Mouse (Mus musculus) hindbrain, embryonic 10.5 days (tissue): ENCODE results near the gene Fam71e1. TPM values are rescaled to one million over a fixed set of nuclear protein-coding genes. Genes with fewer than 3 reads are reported as not detected.
A peak's percentile ranks its signal among the peaks of the same experiment; 100 is the strongest.

Experiments used
- DNase-seq: peaks from one replicate; pipeline ENCODE4 v3.0.0-alpha.2; 2017; ENCODE audit warnings: low spot score
- H3K27ac ChIP-seq: fragments of 300-500 bp; sonication (generic); 2 replicates; pipeline ENCODE4 v1.5.1; 2016; ENCODE audit warnings: mild to moderate bottlenecking, moderate library complexity
- H3K27me3 ChIP-seq: fragments of 300-500 bp; sonication (generic); 2 replicates; pipeline ENCODE4 v1.6.1; 2016; ENCODE audit warnings: mild to moderate bottlenecking; ENCODE audit not compliant: poor library complexity, insufficient read depth, severe bottlenecking
- H3K36me3 ChIP-seq: fragments of 300-500 bp; sonication (generic); 2 replicates; pipeline ENCODE4 v1.6.1; 2016; ENCODE audit warnings: mild to moderate bottlenecking, moderate library complexity
- H3K4me1 ChIP-seq: fragments of 300-500 bp; sonication (generic); replicated peaks from 2 replicates; pipeline ENCODE4 v1.6.1; 2016; ENCODE audit warnings: mild to moderate bottlenecking
- H3K4me3 ChIP-seq: fragments of 300-500 bp; sonication (generic); 2 replicates; pipeline ENCODE4 v1.5.1; 2016; ENCODE audit warnings: mild to moderate bottlenecking, moderate library complexity
- H3K9me3 ChIP-seq: fragments of 300-500 bp; sonication (generic); 2 replicates; pipeline ENCODE4 v1.6.1; 2016; ENCODE audit warnings: mild to moderate bottlenecking, moderate library complexity
- WGBS: fragments of 180-500 bp; shearing (Covaris S2); methylation state at CpG from one replicate; pipeline ENCODE4 v1.1.7; 2016; 5-methylcytosine and 5-hydroxymethylcytosine counted together
- polyA plus RNA-seq: library from polyadenylated mRNA; unstranded; fragments of >200 nt; fragmentation: Nextera tagmentation; extraction: Ambion mirVana; gene quantifications from 2 replicates; pipeline ENCODE4 v1.2.1, GENCODE M21; 2016

Gene Fam71e1
- polyA plus RNA-seq, 1 experiment from 2014 or later = 20.5 TPM

- WGBS = 81% methylated on average over 10 of the region's 10 CpGs
- peak overlapping the region; percentile 91 for H3K27ac ChIP-seq
- DNase-seq = no peak
- H3K4me3 ChIP-seq = no peak overlapping the region; the same call in 1 of the 2 replicates
- H3K27me3 ChIP-seq = peaks cover 33% of the 10 kb centered on the region
- H3K4me1 ChIP-seq = peaks cover 88% of the 10 kb centered on the region
- H3K36me3 ChIP-seq = peaks cover 34% of the 10 kb centered on the region
- H3K9me3 ChIP-seq = no peaks in the 10 kb centered on the region
These were observed 30.1 kb upstream of the Fam71e1 start for GRCm38 (mm10) chr7:44466006-44466887.

GRCm38 (mm10) chr7:44466888-44467311 lies 29.5 kb upstream of the Fam71e1 start:
- 82% methylated on average over 16 of the region's 16 CpGs for WGBS
- Histone ChIP-seq H3K36me3 (peaks cover 27% of the 10 kb centered on the region), H3K4me3 (peak overlapping the region; percentile 68; the same call in 1 of the 2 replicates), H3K4me1 (peaks cover 88% of the 10 kb centered on the region), H3K27ac (peak overlapping the region; percentile 91), H3K27me3 (peaks cover 27% of the 10 kb centered on the region), H3K9me3 (no peaks in the 10 kb centered on the region)
- DNase-seq = no peak

GRCm38 (mm10) chr7:44467811-44468411 lies 28.5 kb upstream of the Fam71e1 start, which contains the start of gene Josd2:
Gene Josd2 (plus strand): TSS chr7:44467980.
- WGBS = under 1% methylated on average over 42 of the region's 42 CpGs
- peaks cover 17% of the 10 kb centered on the region for H3K27me3 ChIP-seq
- H3K27ac ChIP-seq = peak within 1 kb of the TSS; percentile 91
- no peaks in the 10 kb centered on the region for H3K9me3 ChIP-seq
- H3K4me3 ChIP-seq = peak within 1 kb of the TSS; percentile 68
- peaks cover 89% of the 10 kb centered on the region for H3K4me1 ChIP-seq
- peak; percentile 95 for DNase-seq
- H3K36me3 ChIP-seq = peaks cover 17% of the 10 kb centered on the region

GRCm38 (mm10) chr7:44468644-44469285 lies 27.6 kb upstream of the Fam71e1 start:
- Histone ChIP-seq H3K27ac (peak overlapping the region; percentile 91), H3K9me3 (no peaks in the 10 kb centered on the region), H3K27me3 (peaks cover 14% of the 10 kb centered on the region), H3K36me3 (peaks cover 9% of the 10 kb centered on the region; the same call in 1 of the 2 replicates), H3K4me3 (peak overlapping the region; percentile 68), H3K4me1 (peaks cover 93% of the 10 kb centered on the region)
- DNase-seq = no peak
- WGBS = 67% methylated on average over 15 of the region's 15 CpGs

- Histone ChIP-seq H3K27me3 (peaks cover 13% of the 10 kb centered on the region; the same call in 1 of the 2 replicates), H3K4me1 (peaks cover 93% of the 10 kb centered on the region), H3K36me3 (0 out of 2 replicates have a peak, but pooled peaks cover 4% of the 10 kb centered on the region), H3K4me3 (0 out of 2 replicates have a peak overlapping the region, but pooled peaks have one; percentile 68), H3K9me3 (no peaks in the 10 kb centered on the region), H3K27ac (peak overlapping the region; percentile 91)
- 88% methylated on average over 16 of the region's 16 CpGs for WGBS
- no peak for DNase-seq
These were observed 26.4 kb upstream of the Fam71e1 start for GRCm38 (mm10) chr7:44469677-44470675.

GRCm38 (mm10) chr7:44470696-44471612 lies 25.4 kb upstream of the Fam71e1 start:
- Histone ChIP-seq H3K27me3 (peaks cover 23% of the 10 kb centered on the region), H3K9me3 (no peaks in the 10 kb centered on the region), H3K4me3 (no peak overlapping the region), H3K36me3 (0 out of 2 replicates have a peak, but pooled peaks cover 4% of the 10 kb centered on the region), H3K27ac (peak overlapping the region; percentile 91), H3K4me1 (peaks cover 92% of the 10 kb centered on the region)
- DNase-seq = no peak
- WGBS = 85% methylated on average over 16 of the region's 16 CpGs

- Histone ChIP-seq H3K27me3 (peaks cover 34% of the 10 kb centered on the region), H3K36me3 (0 out of 2 replicates have a peak, but pooled peaks cover 4% of the 10 kb centered on the region), H3K27ac (peak overlapping the region; percentile 91), H3K4me3 (no peak overlapping the region), H3K9me3 (no peaks in the 10 kb centered on the region), H3K4me1 (peaks cover 81% of the 10 kb centered on the region)
- DNase-seq = no peak
- WGBS = 56% methylated on average over 6 of the region's 6 CpGs
These were observed 24.4 kb upstream of the Fam71e1 start for GRCm38 (mm10) chr7:44471880-44472557.

GRCm38 (mm10) chr7:44472558-44472885 lies 23.9 kb upstream of the Fam71e1 start:
- Histone ChIP-seq H3K4me1 (peaks cover 76% of the 10 kb centered on the region), H3K4me3 (no peak overlapping the region), H3K27me3 (peaks cover 39% of the 10 kb centered on the region), H3K9me3 (no peaks in the 10 kb centered on the region), H3K27ac (peak overlapping the region; percentile 91), H3K36me3 (0 out of 2 replicates have a peak, but pooled peaks cover 4% of the 10 kb centered on the region)
- no peak for DNase-seq
- WGBS = 38% methylated on average over 1 of the region's 1 CpGs

- 66% methylated on average over 9 of the region's 9 CpGs for WGBS
- H3K9me3 ChIP-seq = no peaks in the 10 kb centered on the region
- no peak for DNase-seq
- H3K36me3 ChIP-seq = 0 out of 2 replicates have a peak, but pooled peaks cover 4% of the 10 kb centered on the region
- peaks cover 45% of the 10 kb centered on the region for H3K27me3 ChIP-seq
- peak overlapping the region; percentile 83 for H3K27ac ChIP-seq
- H3K4me1 ChIP-seq = peaks cover 74% of the 10 kb centered on the region
- no peak overlapping the region for H3K4me3 ChIP-seq
These were observed 23.3 kb upstream of the Fam71e1 start for GRCm38 (mm10) chr7:44472961-44473646.

- H3K27me3 ChIP-seq = peaks cover 58% of the 10 kb centered on the region
- peaks cover 61% of the 10 kb centered on the region for H3K4me1 ChIP-seq
- H3K4me3 ChIP-seq = 0 out of 2 replicates have a peak overlapping the region, but pooled peaks have one; percentile 5
- WGBS = 18% methylated on average over 4 of the region's 4 CpGs
- 0 out of 2 replicates have a peak, but pooled peaks cover 4% of the 10 kb centered on the region for H3K36me3 ChIP-seq
- peak; percentile 64 for DNase-seq
- H3K9me3 ChIP-seq = no peaks in the 10 kb centered on the region
- H3K27ac ChIP-seq = peak overlapping the region; percentile 83
These were observed 22.0 kb upstream of the Fam71e1 start for GRCm38 (mm10) chr7:44474419-44474818.
